Mouse (Mus musculus) kidney, postnatal 14 days (tissue): Measurements from ENCODE around the gene Capn9.
A peak's percentile ranks its signal among the peaks of the same experiment; 100 is the strongest.

ENCODE experiments used
- DNase-seq: peaks from one replicate; pipeline ENCODE4 v3.0.0; 2022; ENCODE audit warnings: mixed read lengths

Capn9 gene

DNA sequence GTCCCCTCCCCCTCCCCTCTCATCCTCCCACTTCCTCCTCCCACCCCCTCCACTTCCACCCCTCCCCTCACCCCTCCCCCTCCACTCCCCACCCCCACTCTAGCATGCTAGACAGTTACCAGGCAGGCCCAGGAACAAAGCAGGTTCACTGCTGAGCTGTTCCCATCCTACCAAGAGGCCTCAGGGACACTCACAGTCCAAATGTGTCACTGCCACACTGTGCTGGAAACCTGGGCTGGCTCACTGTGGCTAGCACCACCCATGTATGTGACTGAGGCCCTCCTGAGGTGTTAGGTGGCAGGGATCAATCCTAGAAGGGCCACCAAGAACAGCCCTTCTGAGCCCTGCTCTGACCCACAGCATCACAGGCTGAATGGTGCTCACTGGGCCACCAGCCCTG lies 72.4 kb downstream of the Capn9 start:
- DNase-seq = no peak

DNA sequence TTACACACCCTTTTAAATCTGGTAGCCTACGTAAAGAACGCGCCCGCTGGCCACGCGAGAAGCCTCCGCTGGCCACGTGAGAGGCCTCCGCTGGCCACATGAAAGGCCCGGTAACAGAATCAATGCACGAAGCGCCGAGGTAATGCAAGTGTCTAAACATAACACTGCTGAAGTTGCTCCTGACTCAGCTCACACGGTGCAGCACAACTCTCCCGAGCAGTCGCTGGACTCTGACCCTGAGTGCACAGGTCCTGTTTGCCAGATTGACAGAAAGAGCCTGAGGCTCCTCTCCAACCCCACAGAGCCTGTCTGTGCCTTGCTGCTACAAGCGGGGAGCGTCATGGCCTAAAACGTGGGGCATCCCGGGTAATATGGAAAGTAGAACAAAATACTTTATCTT lies 75.9 kb downstream of the Capn9 start:
- no peak for DNase-seq

DNA sequence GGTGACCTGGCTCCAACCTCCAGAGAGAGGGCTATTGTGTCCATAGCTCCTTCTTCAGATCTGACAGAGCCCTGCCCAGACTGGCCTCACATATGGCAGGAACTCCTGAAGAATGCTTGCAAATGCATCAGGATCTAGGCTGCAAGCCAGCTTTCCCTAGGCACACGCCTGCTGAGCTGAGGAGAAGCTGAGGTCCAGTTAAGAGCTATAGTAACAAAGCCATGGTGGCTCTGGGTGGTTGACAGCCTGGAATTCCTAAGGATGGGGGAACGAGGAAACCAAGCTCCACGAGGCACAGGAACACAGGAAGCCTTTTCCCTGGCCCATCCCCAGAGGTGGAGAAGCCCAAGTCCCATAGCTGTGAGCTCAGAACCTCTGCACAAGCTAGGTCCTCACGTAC lies 76.6 kb downstream of the Capn9 start:
- DNase-seq = peak; percentile 62

DNA sequence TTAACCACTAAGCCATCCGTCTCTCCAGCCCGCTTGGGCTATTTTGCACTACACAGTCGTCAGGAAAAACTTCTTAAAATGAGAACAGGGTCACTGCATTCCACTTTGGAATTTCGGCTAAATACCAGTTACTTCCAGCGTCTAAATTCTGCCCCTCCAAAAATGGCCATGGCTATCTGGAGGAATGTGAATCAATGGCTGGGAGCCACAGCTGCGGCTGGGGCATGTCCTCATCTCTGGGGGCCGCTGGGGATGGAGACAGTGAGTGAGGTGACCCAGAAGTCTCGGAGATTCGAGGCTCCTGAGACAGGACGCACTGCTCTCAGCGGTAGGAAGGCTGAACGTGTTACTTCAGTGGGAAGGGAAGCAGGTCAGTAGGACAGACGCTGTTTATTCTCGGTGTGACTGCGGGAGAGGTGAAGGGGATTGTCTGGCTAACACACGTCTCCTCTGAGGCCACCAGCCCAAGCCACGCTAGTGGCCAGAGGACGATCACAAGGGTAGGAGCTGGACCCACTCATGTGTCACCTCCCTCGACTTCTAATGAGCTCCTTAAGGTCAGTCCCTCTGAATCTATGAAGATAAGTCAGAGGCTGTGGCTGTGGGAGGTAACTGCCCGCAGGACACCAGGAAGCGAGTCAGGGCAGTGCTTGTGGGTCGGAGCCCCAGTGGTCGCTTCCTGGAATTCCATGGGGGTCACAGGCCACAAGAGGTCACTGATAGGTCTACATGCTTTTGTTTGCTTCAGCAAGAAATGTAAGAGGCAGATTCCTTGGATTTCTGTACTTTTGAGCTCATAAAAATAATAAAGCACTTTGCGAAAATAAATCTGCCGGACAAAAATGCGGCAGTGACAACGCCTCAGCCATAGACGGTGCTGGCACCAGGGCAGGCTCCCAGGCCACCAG lies 77.9 kb downstream of the Capn9 start:
- peak; percentile 72 for DNase-seq

DNA sequence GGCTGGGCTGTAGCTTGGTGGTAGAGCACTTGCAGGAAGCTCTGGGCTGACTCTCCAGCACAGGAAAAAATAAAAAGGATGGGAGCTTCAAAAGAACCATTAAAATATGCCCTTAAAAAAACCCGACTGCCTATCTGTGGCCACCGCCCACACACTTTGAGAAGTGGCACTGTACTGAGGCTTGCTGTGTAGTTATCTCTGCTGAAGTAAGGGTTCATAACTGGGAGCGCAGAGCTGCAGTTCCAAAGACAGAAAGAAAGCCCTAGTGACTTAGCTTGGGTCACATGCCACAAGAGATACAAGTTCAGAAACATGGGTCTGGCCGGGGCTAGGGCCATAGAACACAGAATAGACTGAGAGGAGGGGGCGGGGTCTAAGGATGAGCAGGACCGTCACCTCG lies 82.0 kb downstream of the Capn9 start:
- DNase-seq = no peak

DNA sequence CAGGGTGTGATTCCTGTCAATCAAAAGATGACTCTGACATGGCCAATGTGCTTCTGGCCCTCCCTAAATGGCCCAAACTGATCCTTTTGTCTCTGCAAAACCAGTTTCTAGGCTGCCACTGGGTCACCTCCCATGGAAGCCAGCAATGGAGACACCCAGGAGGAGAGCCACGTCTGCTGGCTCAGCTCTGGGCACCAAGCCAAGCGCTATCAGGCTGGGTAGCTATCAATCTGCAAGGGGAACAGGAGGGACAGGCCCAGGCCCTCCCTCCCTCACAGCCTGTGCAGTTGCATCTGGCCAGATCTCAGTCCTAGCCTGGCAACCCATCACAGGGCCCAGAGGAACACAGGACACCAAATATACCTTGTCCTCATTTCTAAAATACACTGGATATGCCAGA lies 82.5 kb downstream of the Capn9 start:
- peak; percentile 66 for DNase-seq

DNA sequence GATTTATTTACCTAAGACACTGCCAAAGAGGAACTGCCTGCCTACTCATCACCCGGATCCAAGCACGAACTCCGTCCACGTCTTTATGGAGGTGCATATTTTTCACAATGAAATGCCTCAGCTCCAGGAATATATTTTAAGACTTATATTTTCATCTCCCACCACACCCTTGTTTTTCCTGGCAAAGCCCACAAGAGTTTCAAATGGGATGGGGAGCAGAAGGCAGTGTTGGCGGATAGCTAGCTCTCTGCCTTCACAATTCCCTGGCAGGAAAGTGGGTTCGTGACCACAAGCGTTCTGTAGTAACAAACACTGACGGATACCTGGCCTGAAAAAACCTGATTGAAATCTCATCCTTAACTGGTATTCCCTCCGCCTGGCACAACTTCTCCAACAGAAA lies 85.9 kb downstream of the Capn9 start:
- DNase-seq = peak; percentile 26

DNA sequence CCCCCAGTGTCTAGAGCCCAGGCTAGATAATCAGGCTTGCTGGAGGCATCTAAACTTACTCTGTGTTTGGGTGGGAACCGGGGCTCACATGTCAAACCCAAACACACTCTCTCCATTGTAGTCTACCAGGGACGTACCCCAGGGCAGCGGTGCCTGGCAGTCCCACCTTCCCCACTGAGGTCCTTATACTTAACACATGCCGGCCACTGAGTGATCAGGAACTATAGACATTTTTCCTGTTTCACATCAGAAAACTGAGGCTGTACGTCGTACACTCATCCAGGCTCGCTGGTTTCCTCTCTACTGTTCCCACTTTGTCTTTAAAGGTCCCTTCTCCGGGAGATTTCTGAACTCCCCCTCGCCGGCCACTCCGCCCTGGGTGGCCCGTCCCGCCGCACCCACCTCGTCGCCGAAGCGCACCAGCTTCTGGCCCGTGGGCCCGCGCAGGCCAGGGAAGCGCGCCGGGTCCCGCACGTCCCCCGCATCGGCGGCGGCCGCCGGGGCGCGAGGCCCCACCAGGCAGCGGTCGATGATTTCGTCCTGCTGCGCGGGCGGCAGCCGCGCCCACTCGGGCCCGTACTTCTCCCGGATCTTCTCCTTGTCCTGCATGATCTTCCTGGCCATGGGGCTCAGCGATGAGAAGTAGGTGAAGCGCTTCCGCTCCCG lies 86.7 kb downstream of the Capn9 start:
- no peak for DNase-seq

DNA sequence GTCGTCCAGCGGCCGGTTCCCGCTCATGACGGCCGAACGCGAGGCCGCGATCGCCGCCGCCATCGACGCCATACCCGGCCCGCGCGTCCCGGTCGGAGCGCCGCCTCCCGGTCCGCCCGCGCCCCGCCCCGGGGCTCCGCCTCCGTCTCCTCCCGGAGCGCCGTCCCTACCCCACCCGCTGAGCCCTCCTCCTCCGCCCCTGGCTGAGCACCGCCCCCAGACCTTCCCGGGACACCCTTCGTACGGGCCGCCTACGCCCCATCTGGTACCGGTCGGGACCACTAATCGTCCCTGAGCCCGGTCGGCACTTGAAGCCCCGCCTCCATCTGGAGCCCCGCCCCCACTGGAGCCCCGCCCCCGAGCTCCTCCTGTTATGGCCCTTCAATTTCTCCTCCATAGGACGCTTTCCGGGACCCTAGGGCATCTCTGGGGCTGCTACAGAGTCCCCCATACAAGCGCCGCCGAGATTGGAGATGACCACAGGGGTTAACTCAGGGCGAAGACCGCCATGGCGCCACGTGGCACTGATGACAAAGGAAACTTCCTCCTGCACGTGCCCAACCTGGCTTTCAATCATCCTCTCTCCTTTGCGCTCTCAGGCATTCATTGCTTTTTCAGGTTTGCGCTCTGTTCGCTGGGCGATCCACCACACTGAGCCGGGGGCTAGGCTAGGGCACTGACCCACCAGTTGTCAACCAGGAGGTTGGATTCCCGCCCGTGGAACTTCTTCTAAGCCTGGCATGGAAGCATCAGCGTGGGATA lies 87.4 kb downstream of the Capn9 start, which contains the start of gene 2310022B05Rik:
2310022B05Rik (minus strand) TSS at position 258 of the 762 bp plus-strand sequence.
- DNase-seq = peak; percentile 93

DNA sequence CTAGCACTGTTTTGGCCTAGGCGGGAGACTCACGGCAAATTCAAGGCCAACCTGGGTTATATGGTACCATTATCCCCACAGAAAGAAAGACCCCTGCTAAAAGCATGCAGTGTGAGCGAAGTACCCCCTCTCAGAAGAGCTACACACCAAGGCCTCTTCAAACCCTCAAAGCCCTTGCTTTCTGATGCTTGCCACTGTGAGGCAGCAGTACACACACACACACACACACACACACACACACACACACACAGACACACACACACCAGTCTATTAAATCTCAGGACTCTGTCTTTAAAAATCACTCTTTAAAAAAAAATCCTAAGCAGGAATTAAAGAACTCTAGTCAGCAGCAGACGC lies 87.9 kb downstream of the Capn9 start:
- DNase-seq = no peak

DNA sequence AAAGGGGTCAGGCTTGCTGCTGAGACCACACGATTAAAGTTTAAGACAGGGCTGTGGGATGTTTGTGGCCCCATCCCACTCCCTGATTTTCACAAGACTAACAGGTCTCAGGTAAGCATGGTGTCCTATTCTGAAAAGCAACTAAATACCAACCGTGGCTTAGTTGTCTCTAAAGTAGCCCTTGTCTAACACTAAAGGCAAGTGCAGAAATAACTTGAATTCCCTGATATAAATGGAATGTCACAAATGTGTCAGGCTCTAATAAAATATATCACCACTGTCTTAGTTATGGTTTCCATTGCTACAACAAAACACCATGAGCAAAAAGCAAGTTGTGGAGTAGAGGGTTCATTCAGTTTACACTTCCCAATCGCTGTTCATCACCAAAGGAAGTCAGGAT lies 88.5 kb downstream of the Capn9 start:
- no peak for DNase-seq
